ENCODE assay signal across 8 mouse cellular contexts in the genomic region with DNA sequence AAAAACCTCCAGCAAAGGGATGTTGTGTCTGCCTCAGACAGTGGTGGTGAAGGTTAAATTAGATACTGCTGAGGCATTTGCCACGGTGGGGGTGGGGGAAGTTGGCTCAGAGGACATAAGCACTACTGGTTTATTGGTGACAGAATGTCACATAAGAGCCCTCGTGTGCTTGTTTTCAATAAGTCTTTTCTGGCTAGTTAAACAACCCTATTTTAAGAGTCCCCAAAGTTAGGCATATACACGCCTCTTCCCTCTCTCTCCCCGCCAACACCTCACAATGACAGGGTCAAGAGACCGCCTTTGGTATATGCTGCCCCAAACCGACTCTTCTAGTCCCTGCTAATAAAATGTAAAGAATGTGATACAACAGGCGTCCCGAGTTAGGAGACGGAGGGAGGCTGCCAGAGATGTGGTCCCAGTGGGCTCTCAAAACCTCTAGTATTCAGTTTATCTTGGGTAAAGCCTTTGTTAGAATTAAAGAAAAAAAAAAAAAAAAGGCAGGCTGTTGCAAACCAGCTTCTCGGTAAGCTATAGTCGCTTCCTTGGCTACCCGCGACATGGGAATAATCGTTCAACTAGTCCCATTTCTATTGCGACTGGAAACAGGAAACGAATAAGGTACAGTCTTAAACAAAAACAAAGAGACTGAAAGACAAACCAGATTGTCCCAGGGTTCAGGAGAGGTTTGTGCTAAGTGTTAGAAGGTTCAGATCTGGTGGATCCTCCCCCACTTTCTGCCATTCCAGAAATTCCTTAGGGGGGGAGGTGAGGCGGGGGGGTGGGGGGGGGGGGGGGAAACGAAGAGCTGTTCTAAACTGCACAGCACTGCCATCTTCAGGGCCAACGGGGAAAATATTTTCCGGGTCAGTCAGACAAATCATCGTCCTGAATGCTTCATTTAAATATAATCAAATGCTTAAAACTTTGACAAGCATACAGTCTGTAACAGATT.
DNase-seq lines count a peak whose midpoint lies in the region; ATAC-seq and TF ChIP-seq lines count a peak whose summit lies in the region.

No protein-coding gene starts in this region.

- WGBS in hindbrain, embryonic 15.5 days, result under 1% methylated on average over 21 of the region's 21 CpGs

- H3K36me3 ChIP-seq in hindbrain, embryonic 15.5 days, result no peaks in the 10 kb centered on the region

- H3K27me3 ChIP-seq in Patski, result no peaks in the 10 kb centered on the region
- no peaks in the 10 kb centered on the region for H3K27me3 ChIP-seq in hindbrain, embryonic 15.5 days

- in situ Hi-C loops in Patski (cut with MboI; ENCODE audit: low pct_unique_long_range_greater_than_20kb), result loop anchor here (5.0 to 10.0 kb wide), 2 partner anchors 497 to 600 kb away; no protein-coding TSS in a partner anchor

- peak overlapping the region; percentile 68 for H3K4me2 ChIP-seq in hindbrain, embryonic 15.5 days

- peak; percentile 20 for DNase-seq in Patski (ENCODE audit: low read depth, low spot score)
- peak; percentile 39 for DNase-seq in cerebellum, adult 9-11 months
- peak; percentile 79 for DNase-seq in gastrocnemius, adult 18-20 months (ENCODE audit: low spot score)
- peak; percentile 14 for DNase-seq in left cerebral cortex, adult 11 months (ENCODE audit: low spot score)
- peak; percentile 85 for DNase-seq in lung, postnatal 36 days
- peak; percentile 67 to 71 for DNase-seq in right cerebral cortex, adult 2 months (ENCODE audit: low spot score in 2 of 2)
- DNase-seq in yolk sac, embryonic 10.5 days (ENCODE audit: low spot score), result peak; percentile 78

- peak overlapping the region; percentile 72 for H3K27ac ChIP-seq in hindbrain, embryonic 15.5 days (replicated peaks)

- peaks cover 18% of the 10 kb centered on the region for H3K4me1 ChIP-seq in hindbrain, embryonic 15.5 days (replicated peaks)

- ATAC-seq in Patski, result peak; percentile 67
- peak; percentile 67 for ATAC-seq in hindbrain, embryonic 15.5 days (ENCODE audit: low FRiP score, low read depth)

- H3K4me3 ChIP-seq in hindbrain, embryonic 15.5 days, result peak overlapping the region; percentile 37

- POLR2A ChIA-PET in Patski (lab: Charles Lee), result no interaction called here

- peak; percentile 46 for TF ChIP-seq CTCF in Patski (IDR thresholded peaks at IDR 0.05)

- H3K9ac ChIP-seq in hindbrain, embryonic 15.5 days, result peak overlapping the region; percentile 40

- H3K9me3 ChIP-seq in hindbrain, embryonic 15.5 days, result no peaks in the 10 kb centered on the region

- CTCF ChIA-PET in Patski (lab: Charles Lee), result interaction anchor here (0.8 to 1.3 kb wide), 4 partner anchors 12 to 500 kb away, joined by 3 to 5 read pairs (median 4); no protein-coding TSS in a partner anchor

Comparison
In these comparisons a context has a peak if more than half of its experiments do, and no peak if none do; other contexts are left out.
1. Peak in every context shown above with its lines: DNase-seq, ATAC-seq, H3K4me3 ChIP-seq and H3K27ac ChIP-seq.
2. DNase-seq: peak in every context shown above with its lines; median percentile 85 in lung, postnatal 36 days; 79 in gastrocnemius, adult 18-20 months; 78 in yolk sac, embryonic 10.5 days; 69 in right cerebral cortex, adult 2 months; 39 in cerebellum, adult 9-11 months; 20 in Patski; 14 in left cerebral cortex, adult 11 months.